8 mouse cellular contexts compared by ENCODE assay signal in genomic region chr11:97703039-97703826, GRCm38 (mm10). TPM values are rescaled to one million over a fixed set of nuclear protein-coding genes. Genes with fewer than 3 reads are reported as not detected.
DNase-seq lines count a peak whose midpoint lies in the region; ATAC-seq and TF ChIP-seq lines count a peak whose summit lies in the region.

Gene Psmb3 (plus strand): TSS chr11:97703399.

- H3K9me3 ChIP-seq in forebrain, embryonic 10.5 days: no peaks in the 10 kb centered on the region
- no peaks in the 10 kb centered on the region for H3K9me3 ChIP-seq in heart, embryonic 15.5 days (replicated peaks)
- no peaks in the 10 kb centered on the region for H3K9me3 ChIP-seq in liver, embryonic 14.5 days (ENCODE audit: control insufficient read depth, low read length)
- H3K9me3 ChIP-seq in neural tube, embryonic 11.5 days (ENCODE audit: control insufficient read depth, low read length): no peaks in the 10 kb centered on the region
- H3K9me3 ChIP-seq in stomach, postnatal 0 days (ENCODE audit: control insufficient read depth, low read length): no peaks in the 10 kb centered on the region

- DNase-seq in CD8-positive naive resting alpha-beta T cell, adult 2 months (ENCODE audit: low read depth in 2 of 2, low spot score in 2 of 2): peak; percentile 97 to 98
- DNase-seq in c-Kit-positive CD71-negative TER-119-negative erythroid progenitor cells, embryonic 14.5 days (ENCODE audit: low read depth): peak; percentile 100
- peak; percentile 96 for DNase-seq in forebrain, embryonic 10.5 days (ENCODE audit: extremely low spot score, low spot score)
- peak; percentile 100 for DNase-seq in kidney, postnatal 25 days
- DNase-seq in liver, embryonic 14.5 days (ENCODE audit: low read depth in 3 of 3, low spot score in 3 of 3): peak; percentile 100
- DNase-seq in neural tube, embryonic 11.5 days (ENCODE audit: low spot score): peak; percentile 95
- DNase-seq in stomach, postnatal 0 days (ENCODE audit: low spot score): peak; percentile 95

- peaks cover 35% of the 10 kb centered on the region for H3K36me3 ChIP-seq in forebrain, embryonic 10.5 days (replicated peaks)
- H3K36me3 ChIP-seq in heart, embryonic 15.5 days: peaks cover 32% of the 10 kb centered on the region
- peaks cover 9% of the 10 kb centered on the region for H3K36me3 ChIP-seq in liver, embryonic 14.5 days (replicated peaks; ENCODE audit: control insufficient read depth, insufficient read depth, low read depth)
- H3K36me3 ChIP-seq in neural tube, embryonic 11.5 days (ENCODE audit: control insufficient read depth, insufficient read depth, low read length): peaks cover 7% of the 10 kb centered on the region
- H3K36me3 ChIP-seq in stomach, postnatal 0 days (ENCODE audit: control insufficient read depth, insufficient read depth, low read length): peaks cover 3% of the 10 kb centered on the region

- no peak for TF ChIP-seq CTCF in liver, embryonic 14.5 days (IDR thresholded peaks at IDR 0.05; ENCODE audit: low read depth)
- TF ChIP-seq CTCF in stomach, postnatal 0 days (IDR thresholded peaks at IDR 0.05; ENCODE audit: low read depth): 0 out of 2 replicates have a peak, but pooled peaks have one; percentile 1

- H3K4me3 ChIP-seq in forebrain, embryonic 10.5 days: peak within 1 kb of the TSS; percentile 91
- peak within 1 kb of the TSS; percentile 86 for H3K4me3 ChIP-seq in heart, embryonic 15.5 days
- peak within 1 kb of the TSS; percentile 75 to 96 for H3K4me3 ChIP-seq in liver, embryonic 14.5 days (ENCODE audit: insufficient read depth in 1 of 2, low read depth in 2 of 2, low read length in 2 of 2)
- peak within 1 kb of the TSS; percentile 83 for H3K4me3 ChIP-seq in neural tube, embryonic 11.5 days (ENCODE audit: low read depth, low read length)
- peak within 1 kb of the TSS; percentile 85 for H3K4me3 ChIP-seq in stomach, postnatal 0 days (ENCODE audit: low read depth, low read length)

- no peaks in the 10 kb centered on the region for H3K27me3 ChIP-seq in forebrain, embryonic 10.5 days (ENCODE audit: poor library complexity, severe bottlenecking)
- no peaks in the 10 kb centered on the region for H3K27me3 ChIP-seq in heart, embryonic 15.5 days
- H3K27me3 ChIP-seq in liver, embryonic 14.5 days (ENCODE audit: control insufficient read depth, insufficient read depth, low read length): peaks cover 38% of the 10 kb centered on the region
- H3K27me3 ChIP-seq in neural tube, embryonic 11.5 days (ENCODE audit: control insufficient read depth, insufficient read depth, low read length): no peaks in the 10 kb centered on the region
- no peaks in the 10 kb centered on the region for H3K27me3 ChIP-seq in stomach, postnatal 0 days (ENCODE audit: control insufficient read depth, insufficient read depth, low read length)

- peak within 1 kb of the TSS; percentile 87 for H3K9ac ChIP-seq in heart, embryonic 15.5 days
- peak within 1 kb of the TSS; percentile 82 for H3K9ac ChIP-seq in liver, embryonic 14.5 days (replicated peaks)
- H3K9ac ChIP-seq in neural tube, embryonic 11.5 days (ENCODE audit: low read length): peak within 1 kb of the TSS; percentile 84
- peak within 1 kb of the TSS; percentile 81 for H3K9ac ChIP-seq in stomach, postnatal 0 days (ENCODE audit: low read length)

- WGBS in forebrain, embryonic 10.5 days: under 1% methylated on average over 35 of the region's 35 CpGs
- under 1% methylated on average over 35 of the region's 35 CpGs for WGBS in heart, embryonic 15.5 days
- under 1% methylated on average over 35 of the region's 35 CpGs for WGBS in liver, embryonic 14.5 days (ENCODE audit: insufficient replicate concordance)
- WGBS in neural tube, embryonic 11.5 days: under 1% methylated on average over 35 of the region's 35 CpGs
- WGBS in stomach, postnatal 0 days: 0% methylated on average over 35 of the region's 35 CpGs

- H3K4me2 ChIP-seq in heart, embryonic 15.5 days: peak within 1 kb of the TSS; percentile 98
- peak within 1 kb of the TSS; percentile 83 for H3K4me2 ChIP-seq in liver, embryonic 14.5 days (ENCODE audit: low read depth)
- peak within 1 kb of the TSS; percentile 93 for H3K4me2 ChIP-seq in neural tube, embryonic 11.5 days (ENCODE audit: low read depth)
- peak within 1 kb of the TSS; percentile 79 for H3K4me2 ChIP-seq in stomach, postnatal 0 days (replicated peaks; ENCODE audit: low read depth)

- peak within 1 kb of the TSS; percentile 87 for H3K27ac ChIP-seq in forebrain, embryonic 10.5 days
- peak within 1 kb of the TSS; percentile 100 for H3K27ac ChIP-seq in heart, embryonic 15.5 days
- H3K27ac ChIP-seq in liver, embryonic 14.5 days: peak within 1 kb of the TSS; percentile 7; the same call in 1 of the 2 replicates
- peak within 1 kb of the TSS; percentile 79 for H3K27ac ChIP-seq in neural tube, embryonic 11.5 days (ENCODE audit: low read depth, low read length)
- peak within 1 kb of the TSS; percentile 90 for H3K27ac ChIP-seq in stomach, postnatal 0 days (replicated peaks)

- TF ChIP-seq EP300 in liver, embryonic 14.5 days (IDR thresholded peaks at IDR 0.05; ENCODE audit: low read depth): no peak; the same call in 1 of the 2 replicates
- TF ChIP-seq EP300 in stomach, postnatal 0 days (optimal IDR thresholded peaks at IDR 0.05): peak; percentile 83

- ATAC-seq in heart, embryonic 15.5 days (replicated peaks; ENCODE audit: insufficient number of reproducible peaks, insufficient read depth, low FRiP score, low read depth): peak; percentile 86
- peak; percentile 91 for ATAC-seq in liver, embryonic 14.5 days (ENCODE audit: insufficient read depth)
- ATAC-seq in neural tube, embryonic 11.5 days (ENCODE audit: insufficient read depth, low FRiP score, low TSS enrichment): peak; percentile 77
- peak; percentile 90 for ATAC-seq in stomach, postnatal 0 days (ENCODE audit: low FRiP score, low TSS enrichment)

- H3K4me1 ChIP-seq in forebrain, embryonic 10.5 days: peaks cover 40% of the 10 kb centered on the region
- peaks cover 28% of the 10 kb centered on the region for H3K4me1 ChIP-seq in heart, embryonic 15.5 days (replicated peaks)
- H3K4me1 ChIP-seq in liver, embryonic 14.5 days (replicated peaks; ENCODE audit: control insufficient read depth in 2 of 2, insufficient read depth in 2 of 2, low read length in 1 of 2): peaks cover 3 to 18% of the 10 kb centered on the region in 2 experiments; a peak in 2 of 4 replicates
- peaks cover 26% of the 10 kb centered on the region for H3K4me1 ChIP-seq in neural tube, embryonic 11.5 days (ENCODE audit: control insufficient read depth, insufficient read depth, low read length)
- H3K4me1 ChIP-seq in stomach, postnatal 0 days (replicated peaks; ENCODE audit: control insufficient read depth, insufficient read depth): no peaks in the 10 kb centered on the region

RNA-seq across cellular contexts. Expression of gene Psmb3, which starts in this region (rescaled TPM):
- polyA plus RNA-seq in forebrain, embryonic 10.5 days (2016; fragmentation: Nextera tagmentation; extraction: Ambion mirVana): 627 and 634 TPM in 2 replicates
- 337 and 364 TPM in 2 replicates for polyA plus RNA-seq in heart, embryonic 15.5 days (2015; fragmentation: Nextera tagmentation; extraction: Ambion mirVana)
- 197 and 261 TPM in 2 replicates for polyA plus RNA-seq in liver, embryonic 14.5 days (2012; rRNA removed)
- 318 and 330 TPM in 2 replicates for polyA plus RNA-seq in liver, embryonic 14.5 days (2014; fragmentation: Nextera tagmentation; extraction: Ambion mirVana)
- polyA plus RNA-seq in neural tube, embryonic 11.5 days (2014; fragmentation: Nextera tagmentation; extraction: Ambion mirVana): 545 and 553 TPM in 2 replicates
- 405 and 438 TPM in 2 replicates for polyA plus RNA-seq in stomach, postnatal 0 days (2015; fragmentation: Nextera tagmentation; extraction: Ambion mirVana)

Comparison
In these comparisons a context has a peak if more than half of its experiments do, and no peak if none do; other contexts are left out.
1. Peak in every context shown above with its lines: DNase-seq, ATAC-seq, H3K4me3 ChIP-seq and H3K27ac ChIP-seq.
2. H3K27ac ChIP-seq: peak in every context shown above with its lines; median percentile 100 in heart, embryonic 15.5 days; 90 in stomach, postnatal 0 days; 87 in forebrain, embryonic 10.5 days; 79 in neural tube, embryonic 11.5 days; 7 in liver, embryonic 14.5 days.